Mouse (Mus musculus) kidney, embryonic 16.5 days (tissue): ENCODE results near the gene Arid1b. TPM values are rescaled to one million over a fixed set of nuclear protein-coding genes. Genes with fewer than 3 reads are reported as not detected.

Source experiments
- ATAC-seq: fragments of 200-750 bp; cut with Nextera tagmentation; 2 replicates; pipeline ENCODE4 v1.8.0; 2017; ENCODE audit warnings: moderate TSS enrichment; ENCODE audit not compliant: low FRiP score, low TSS enrichment
- H3K27ac ChIP-seq: fragments of 300-500 bp; sonication (generic); 2 replicates; pipeline ENCODE4 v1.5.1; 2014; ENCODE audit warnings: low read length
- H3K27me3 ChIP-seq: fragments of 300-500 bp; sonication (generic); 2 replicates; pipeline ENCODE4 v1.6.1; 2014; ENCODE audit warnings: low read length, control low read depth, mixed read lengths; ENCODE audit not compliant: insufficient read depth
- H3K36me3 ChIP-seq: fragments of 300-500 bp; sonication (generic); 2 replicates; pipeline ENCODE4 v1.6.1; 2014; ENCODE audit warnings: low read length, control low read depth, mixed read lengths; ENCODE audit not compliant: insufficient read depth
- H3K4me1 ChIP-seq: fragments of 300-500 bp; sonication (generic); 2 replicates; pipeline ENCODE4 v1.6.1; 2014; ENCODE audit warnings: low read length, control low read depth, mixed read lengths; ENCODE audit not compliant: insufficient read depth
- H3K4me2 ChIP-seq: fragments of 300-500 bp; sonication (generic); replicated peaks from 2 replicates; pipeline ENCODE4 v1.6.1; 2014; ENCODE audit warnings: low read depth, low read length
- H3K4me3 ChIP-seq: fragments of 300-500 bp; sonication (generic); 2 replicates; pipeline ENCODE4 v1.5.1; 2014; ENCODE audit warnings: mild to moderate bottlenecking, low read length
- H3K9ac ChIP-seq: fragments of 300-500 bp; sonication (generic); replicated peaks from 2 replicates; pipeline ENCODE4 v1.6.1; 2014; ENCODE audit warnings: low read length
- H3K9me3 ChIP-seq: fragments of 300-500 bp; sonication (generic); 2 replicates; pipeline ENCODE4 v1.6.1; 2016; ENCODE audit warnings: low read length, control low read depth
- WGBS: fragments of 180-500 bp; shearing (Covaris S2); extraction: QIAGEN DNeasy Blood & Tissue Kit; methylation state at CpG from one replicate; pipeline ENCODE4 v1.1.7; 2014; 5-methylcytosine and 5-hydroxymethylcytosine counted together
- polyA plus RNA-seq: library from polyadenylated mRNA; unstranded; fragments of >200 nt; fragmentation: Nextera tagmentation; extraction: Ambion mirVana; gene quantifications from 2 replicates; pipeline ENCODE4 v1.2.1, GENCODE M21; 2015

Arid1b gene
- polyA plus RNA-seq, 1 experiment from 2014 or later = 10.9 TPM

GRCm38 (mm10) chr17:5198811-5199210 lies 204.7 kb downstream of the Arid1b start:
- ATAC-seq = no peak
- Histone ChIP-seq H3K27ac (no peak overlapping the region), H3K4me1 (peaks cover 34% of the 10 kb centered on the region)

GRCm38 (mm10) chr17:5200638-5201037 lies 206.5 kb downstream of the Arid1b start:
- Histone ChIP-seq H3K36me3 (no peaks in the 10 kb centered on the region), H3K4me3 (no peak overlapping the region), H3K27ac (no peak overlapping the region), H3K27me3 (no peaks in the 10 kb centered on the region), H3K4me1 (peaks cover 36% of the 10 kb centered on the region), H3K9ac (no peak overlapping the region), H3K9me3 (no peaks in the 10 kb centered on the region), H3K4me2 (no peak overlapping the region)
- ATAC-seq = no peak
- 85% methylated on average over 6 of the region's 6 CpGs for WGBS

More at GRCm38 (mm10) chr17:5198811-5199210, 204.7 kb downstream of the Arid1b start:
- Histone ChIP-seq H3K9ac (no peak overlapping the region), H3K4me2 (no peak overlapping the region), H3K27me3 (no peaks in the 10 kb centered on the region), H3K9me3 (no peaks in the 10 kb centered on the region), H3K36me3 (no peaks in the 10 kb centered on the region), H3K4me3 (no peak overlapping the region)
- WGBS = 70% methylated on average over 4 of the region's 4 CpGs

GRCm38 (mm10) chr17:5201859-5202598 lies 207.9 kb downstream of the Arid1b start:
- Histone ChIP-seq H3K9me3 (no peaks in the 10 kb centered on the region), H3K4me2 (no peak overlapping the region), H3K27ac (peak overlapping the region; percentile 2; the same call in 1 of the 2 replicates), H3K27me3 (no peaks in the 10 kb centered on the region), H3K4me1 (peaks cover 42% of the 10 kb centered on the region), H3K9ac (no peak overlapping the region), H3K4me3 (no peak overlapping the region), H3K36me3 (no peaks in the 10 kb centered on the region)
- peak; percentile 61; the same call in 1 of the 2 replicates for ATAC-seq
- WGBS = 70% methylated on average over 6 of the region's 6 CpGs

- H3K27ac ChIP-seq = peak overlapping the region; percentile 2; the same call in 1 of the 2 replicates
- no peaks in the 10 kb centered on the region for H3K36me3 ChIP-seq
- no peaks in the 10 kb centered on the region for H3K9me3 ChIP-seq
- no peaks in the 10 kb centered on the region for H3K27me3 ChIP-seq
- H3K4me2 ChIP-seq = no peak overlapping the region
- 79% methylated on average over 5 of the region's 5 CpGs for WGBS
- H3K4me1 ChIP-seq = peaks cover 42% of the 10 kb centered on the region
- ATAC-seq = no peak
- no peak overlapping the region for H3K9ac ChIP-seq
- H3K4me3 ChIP-seq = no peak overlapping the region
Observed at GRCm38 (mm10) chr17:5202756-5203155, 208.6 kb downstream of the Arid1b start.

- 0 out of 2 replicates have a peak, but pooled peaks have one; percentile 25 for ATAC-seq
- no peak overlapping the region for H3K9ac ChIP-seq
- H3K27ac ChIP-seq = no peak overlapping the region
- no peak overlapping the region for H3K4me2 ChIP-seq
- no peak overlapping the region for H3K4me3 ChIP-seq
- H3K4me1 ChIP-seq = peaks cover 38% of the 10 kb centered on the region
- H3K27me3 ChIP-seq = no peaks in the 10 kb centered on the region
- WGBS = 77% methylated on average over 10 of the region's 10 CpGs
- H3K9me3 ChIP-seq = no peaks in the 10 kb centered on the region
- H3K36me3 ChIP-seq = no peaks in the 10 kb centered on the region
Observed at GRCm38 (mm10) chr17:5203346-5204102, 209.4 kb downstream of the Arid1b start.

GRCm38 (mm10) chr17:5204103-5204665 lies 210.1 kb downstream of the Arid1b start:
- no peaks in the 10 kb centered on the region for H3K27me3 ChIP-seq
- no peak overlapping the region for H3K9ac ChIP-seq
- 92% methylated on average over 9 of the region's 9 CpGs for WGBS
- H3K4me2 ChIP-seq = no peak overlapping the region
- H3K4me1 ChIP-seq = peaks cover 38% of the 10 kb centered on the region
- no peaks in the 10 kb centered on the region for H3K9me3 ChIP-seq
- no peak for ATAC-seq
- H3K36me3 ChIP-seq = no peaks in the 10 kb centered on the region
- H3K4me3 ChIP-seq = no peak overlapping the region
- peak overlapping the region; percentile 26; the same call in 1 of the 2 replicates for H3K27ac ChIP-seq

GRCm38 (mm10) chr17:5205163-5205581 lies 211.0 kb downstream of the Arid1b start:
- 68% methylated on average over 7 of the region's 7 CpGs for WGBS
- H3K36me3 ChIP-seq = no peaks in the 10 kb centered on the region
- H3K4me3 ChIP-seq = no peak overlapping the region
- ATAC-seq = no peak
- no peaks in the 10 kb centered on the region for H3K27me3 ChIP-seq
- H3K4me1 ChIP-seq = peaks cover 47% of the 10 kb centered on the region
- no peak overlapping the region for H3K9ac ChIP-seq
- no peak overlapping the region for H3K27ac ChIP-seq
- no peak overlapping the region for H3K4me2 ChIP-seq
- H3K9me3 ChIP-seq = no peaks in the 10 kb centered on the region

GRCm38 (mm10) chr17:5206731-5207130 lies 212.6 kb downstream of the Arid1b start:
- H3K4me1 ChIP-seq = peaks cover 53% of the 10 kb centered on the region
- 61% methylated on average over 9 of the region's 9 CpGs for WGBS
- H3K4me3 ChIP-seq = no peak overlapping the region
- H3K36me3 ChIP-seq = no peaks in the 10 kb centered on the region
- H3K9me3 ChIP-seq = no peaks in the 10 kb centered on the region
- no peak overlapping the region for H3K4me2 ChIP-seq
- no peak overlapping the region for H3K9ac ChIP-seq
- 0 out of 2 replicates have a peak overlapping the region, but pooled peaks have one; percentile 46 for H3K27ac ChIP-seq
- no peaks in the 10 kb centered on the region for H3K27me3 ChIP-seq
- peak; percentile 17; the same call in 1 of the 2 replicates for ATAC-seq

GRCm38 (mm10) chr17:5207881-5208280 lies 213.7 kb downstream of the Arid1b start:
- no peaks in the 10 kb centered on the region for H3K27me3 ChIP-seq
- H3K9me3 ChIP-seq = no peaks in the 10 kb centered on the region
- H3K4me2 ChIP-seq = no peak overlapping the region
- H3K27ac ChIP-seq = no peak overlapping the region
- H3K4me3 ChIP-seq = no peak overlapping the region
- no peaks in the 10 kb centered on the region for H3K36me3 ChIP-seq
- ATAC-seq = no peak
- H3K4me1 ChIP-seq = peaks cover 52% of the 10 kb centered on the region
- no peak overlapping the region for H3K9ac ChIP-seq
- WGBS = 86% methylated on average over 8 of the region's 8 CpGs
